Comparison of ENCODE assay signal across 8 mouse cellular contexts in genomic region chr5:114380209-114381012, GRCm38 (mm10). TPM values are rescaled to one million over a fixed set of nuclear protein-coding genes. Genes with fewer than 3 reads are reported as not detected.
DNase-seq lines count a peak whose midpoint lies in the region; ATAC-seq lines count a peak whose summit lies in the region.

TSS of gene Kctd10 (minus strand) at chr5:114380508.
TSS of gene Ube3b (plus strand) at chr5:114380607.

- peak; percentile 65 for ATAC-seq in inflammation-experienced regulatory T-cells, adult 6 months

- peak; percentile 86 to 97 for DNase-seq in adrenal gland, adult (ENCODE audit: inconsistent age in 2 of 2, low spot score in 1 of 2)
- peak; percentile 93 for DNase-seq in embryo, embryonic 10.5 days (ENCODE audit: low spot score)
- DNase-seq in gastrocnemius, postnatal 14 days, result peak; percentile 88
- DNase-seq in left cerebral cortex, postnatal 14 days (ENCODE audit: low spot score in 2 of 2), result peak; percentile 79 to 83
- peak; percentile 91 for DNase-seq in mesoderm, embryonic 11.5 days (ENCODE audit: low read depth, low spot score)
- peak; percentile 50 to 61 for DNase-seq in right cerebral cortex, postnatal 36 days (ENCODE audit: low spot score in 2 of 2)
- peak; percentile 95 for DNase-seq in yolk sac, embryonic 10.5 days (ENCODE audit: low spot score)

- intact Hi-C loops in gastrocnemius, postnatal 14 days (cut with DNase I; ENCODE audit: low total_unique reads), result loop anchor here (10.0 kb wide), 1 partner anchor 66 kb away; no protein-coding TSS in a partner anchor
- intact Hi-C loops in left cerebral cortex, postnatal 14 days (cut with DNase I), result loop anchor here (2.0 to 5.0 kb wide), 2 partner anchors 24 to 68 kb away; no protein-coding TSS in a partner anchor

RNA-seq across cellular contexts. Expression of gene Kctd10, which starts in this region (rescaled TPM):
- 10 to 100 TPM; 24.2 to 25.0 TPM for total RNA-seq in gastrocnemius, postnatal 14 days (2021)
- 10 to 100 TPM; 57.7 to 73.7 (median 61.6) TPM for polyA plus RNA-seq in inflammation-experienced regulatory T-cells, adult 6 months (2017; shearing (Covaris generic))
- 10 to 100 TPM; 43.6 to 46.9 TPM for total RNA-seq in left cerebral cortex, postnatal 14 days (2021)

RNA-seq across cellular contexts. Expression of gene Ube3b, which starts in this region (rescaled TPM):
- 10 to 100 TPM; 64.7 to 67.5 TPM for total RNA-seq in gastrocnemius, postnatal 14 days (2021)
- 10 to 100 TPM; 23.0 to 29.2 (median 28.0) TPM for polyA plus RNA-seq in inflammation-experienced regulatory T-cells, adult 6 months (2017; shearing (Covaris generic))
- total RNA-seq in left cerebral cortex, postnatal 14 days (2021), result 10 to 100 TPM; 80.4 to 85.6 TPM

Comparison
In these comparisons a context has a peak if more than half of its experiments do, and no peak if none do; other contexts are left out.
1. Peak in every context shown above with its lines: DNase-seq and ATAC-seq.